ENCODE assay signal across 8 mouse cellular contexts in the genomic region with DNA sequence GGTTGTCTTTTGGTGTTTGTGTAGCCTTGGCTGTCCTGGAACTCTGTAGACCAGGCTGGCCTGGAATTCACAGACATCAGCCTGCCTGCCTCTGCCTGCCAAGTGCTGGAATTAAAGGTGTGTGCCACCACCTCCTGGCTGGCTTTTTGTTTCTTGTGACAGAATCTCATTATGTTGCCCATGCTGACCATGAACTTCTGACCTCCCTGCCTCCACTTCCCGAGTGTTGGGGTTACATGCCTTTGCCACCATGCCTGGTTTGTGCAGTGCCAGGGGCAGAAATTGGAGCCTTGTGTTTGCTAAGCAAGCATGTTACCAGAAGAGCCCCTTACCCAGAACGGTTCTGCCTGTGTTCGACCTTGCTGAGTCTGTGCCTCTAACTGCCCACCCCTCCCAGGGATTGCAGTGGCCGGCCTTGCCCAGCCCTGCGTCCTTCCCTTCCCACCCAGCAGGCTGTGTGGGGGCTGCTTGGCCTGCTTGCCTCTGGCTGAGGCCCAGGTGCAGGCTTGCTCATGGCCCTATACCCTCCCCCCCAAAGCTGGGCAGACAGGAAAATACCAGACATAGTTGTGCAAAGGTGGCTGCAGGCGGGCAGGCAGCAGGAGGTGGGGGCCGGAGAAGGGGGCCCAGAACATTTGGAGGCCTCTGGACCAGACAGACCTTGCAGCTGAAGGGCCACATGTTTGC. TPM values are rescaled to one million over a fixed set of nuclear protein-coding genes. Genes with fewer than 3 reads are reported as not detected.
A peak's percentile ranks its signal among the peaks of the same experiment; 100 is the strongest.
DNase-seq lines count a peak whose midpoint lies in the region; ATAC-seq and TF ChIP-seq lines count a peak whose summit lies in the region.

No protein-coding gene starts in this region.

- no peak overlapping the region for H3K4me2 ChIP-seq in intestine, postnatal 0 days (replicated peaks; ENCODE audit: low read depth)

- H3K4me3 ChIP-seq in heart, embryonic 10.5 days = peak overlapping the region; percentile 40
- peak overlapping the region; percentile 30 for H3K4me3 ChIP-seq in embryonic facial prominence, embryonic 10.5 days
- H3K4me3 ChIP-seq in intestine, postnatal 0 days (ENCODE audit: low read depth, low read length) = no peak overlapping the region

- no peaks in the 10 kb centered on the region for H3K9me3 ChIP-seq in heart, embryonic 10.5 days
- H3K9me3 ChIP-seq in embryonic facial prominence, embryonic 10.5 days = no peaks in the 10 kb centered on the region
- H3K9me3 ChIP-seq in intestine, postnatal 0 days (ENCODE audit: control insufficient read depth) = no peaks in the 10 kb centered on the region

- no peak for TF ChIP-seq CTCF in intestine, postnatal 0 days (IDR thresholded peaks at IDR 0.05; ENCODE audit: low read depth)

- peak overlapping the region; percentile 81 for H3K27ac ChIP-seq in heart, embryonic 10.5 days
- H3K27ac ChIP-seq in embryonic facial prominence, embryonic 10.5 days (replicated peaks) = peak overlapping the region; percentile 80
- H3K27ac ChIP-seq in intestine, postnatal 0 days (ENCODE audit: low read depth, low read length) = peak overlapping the region; percentile 21; the same call in 1 of the 2 replicates

- no peaks in the 10 kb centered on the region for H3K27me3 ChIP-seq in heart, embryonic 10.5 days (ENCODE audit: insufficient read depth, poor library complexity, severe bottlenecking)
- H3K27me3 ChIP-seq in embryonic facial prominence, embryonic 10.5 days (replicated peaks; ENCODE audit: low read depth, poor library complexity, severe bottlenecking) = no peaks in the 10 kb centered on the region
- no peaks in the 10 kb centered on the region for H3K27me3 ChIP-seq in intestine, postnatal 0 days (replicated peaks; ENCODE audit: control insufficient read depth, insufficient read depth, low read length)

- H3K4me1 ChIP-seq in heart, embryonic 10.5 days = peaks cover 99% of the 10 kb centered on the region
- peaks cover 100% of the 10 kb centered on the region for H3K4me1 ChIP-seq in embryonic facial prominence, embryonic 10.5 days
- peaks cover 38% of the 10 kb centered on the region for H3K4me1 ChIP-seq in intestine, postnatal 0 days (replicated peaks; ENCODE audit: control insufficient read depth, insufficient read depth, low read length)

- ATAC-seq in intestine, postnatal 0 days = no peak

- intact Hi-C loops in left cerebral cortex, postnatal 14 days (cut with DNase I) = no loop called here

- no peak overlapping the region; the same call in 1 of the 2 replicates for H3K9ac ChIP-seq in intestine, postnatal 0 days (ENCODE audit: low read depth, low read length)

- DNase-seq in heart, embryonic 10.5 days (ENCODE audit: low spot score) = no peak
- no peak for DNase-seq in heart, adult 8-10 months (ENCODE audit: low spot score)
- peak; percentile 68 for DNase-seq in embryonic facial prominence, embryonic 10.5 days (ENCODE audit: low spot score)
- peak; percentile 25 for DNase-seq in lung, postnatal 36 days
- DNase-seq in left cerebral cortex, postnatal 14 days (ENCODE audit: low spot score in 2 of 2) = no peak
- no peak for DNase-seq in right cerebral cortex, postnatal 14 days
- DNase-seq in spleen, adult 12 weeks (ENCODE audit: low spot score) = no peak

- 39% methylated on average over 7 of the region's 7 CpGs for WGBS in heart, embryonic 10.5 days
- 20% methylated on average over 7 of the region's 7 CpGs for WGBS in embryonic facial prominence, embryonic 10.5 days
- WGBS in intestine, postnatal 0 days = 32% methylated on average over 7 of the region's 7 CpGs

- H3K36me3 ChIP-seq in heart, embryonic 10.5 days = no peaks in the 10 kb centered on the region
- H3K36me3 ChIP-seq in embryonic facial prominence, embryonic 10.5 days (replicated peaks) = 0 out of 2 replicates have a peak, but pooled peaks cover 2% of the 10 kb centered on the region
- H3K36me3 ChIP-seq in intestine, postnatal 0 days (ENCODE audit: control insufficient read depth, insufficient read depth) = no peaks in the 10 kb centered on the region

RNA-seq across cellular contexts. Expression of a gene that starts 8.4 kb away (rescaled TPM):
- 13.9 and 20.7 TPM in 2 replicates for polyA plus RNA-seq in heart, embryonic 10.5 days (2016; fragmentation: Nextera tagmentation; extraction: Ambion mirVana)
- total RNA-seq in heart, adult 8-10 months (2022) = 10 to 100 TPM in 2 of 4 experiments, 1 to 10 TPM in 2; 7.3 to 13.5 (median 9.5) TPM
- polyA plus RNA-seq in embryonic facial prominence, embryonic 10.5 days (2016; fragmentation: Nextera tagmentation; extraction: Ambion mirVana) = 22.2 and 22.3 TPM in 2 replicates
- 9.2 and 10.5 TPM in 2 replicates for polyA plus RNA-seq in intestine, postnatal 0 days (2015; fragmentation: Nextera tagmentation; extraction: Ambion mirVana)
- 10 to 100 TPM; 16.3 to 18.0 TPM for total RNA-seq in left cerebral cortex, postnatal 14 days (2021)

RNA-seq across cellular contexts. Expression of a gene that starts 21.9 kb away (rescaled TPM):
- 116 and 130 TPM in 2 replicates for polyA plus RNA-seq in heart, embryonic 10.5 days (2016; fragmentation: Nextera tagmentation; extraction: Ambion mirVana)
- total RNA-seq in heart, adult 8-10 months (2022) = 100 to 1,000 TPM; 145 to 188 (median 160) TPM
- 92.6 and 97.5 TPM in 2 replicates for polyA plus RNA-seq in embryonic facial prominence, embryonic 10.5 days (2016; fragmentation: Nextera tagmentation; extraction: Ambion mirVana)
- polyA plus RNA-seq in intestine, postnatal 0 days (2015; fragmentation: Nextera tagmentation; extraction: Ambion mirVana) = 63.3 and 72.1 TPM in 2 replicates
- total RNA-seq in left cerebral cortex, postnatal 14 days (2021) = 10 to 100 TPM; 81.6 to 82.8 TPM

RNA-seq across cellular contexts. Expression of a gene that starts 36.8 kb away (rescaled TPM):
- polyA plus RNA-seq in heart, embryonic 10.5 days (2016; fragmentation: Nextera tagmentation; extraction: Ambion mirVana) = 13.7 and 16.9 TPM in 2 replicates
- 1 to 10 TPM; 6.9 to 9.3 (median 8.1) TPM for total RNA-seq in heart, adult 8-10 months (2022)
- 14.4 and 16.2 TPM in 2 replicates for polyA plus RNA-seq in embryonic facial prominence, embryonic 10.5 days (2016; fragmentation: Nextera tagmentation; extraction: Ambion mirVana)
- polyA plus RNA-seq in intestine, postnatal 0 days (2015; fragmentation: Nextera tagmentation; extraction: Ambion mirVana) = 5.0 and 5.3 TPM in 2 replicates
- total RNA-seq in left cerebral cortex, postnatal 14 days (2021) = 10 to 100 TPM in 1 of 2 experiments, 1 to 10 TPM in 1; 8.3 to 10.9 TPM

RNA-seq across cellular contexts. Expression of a gene that starts 36.9 kb away (rescaled TPM):
- 78.3 and 85.5 TPM in 2 replicates for polyA plus RNA-seq in heart, embryonic 10.5 days (2016; fragmentation: Nextera tagmentation; extraction: Ambion mirVana)
- total RNA-seq in heart, adult 8-10 months (2022) = 100 to 1,000 TPM; 146 to 154 (median 153) TPM
- polyA plus RNA-seq in embryonic facial prominence, embryonic 10.5 days (2016; fragmentation: Nextera tagmentation; extraction: Ambion mirVana) = 66.6 and 66.7 TPM in 2 replicates
- 37.9 and 38.6 TPM in 2 replicates for polyA plus RNA-seq in intestine, postnatal 0 days (2015; fragmentation: Nextera tagmentation; extraction: Ambion mirVana)
- 10 to 100 TPM; 63.6 to 65.9 TPM for total RNA-seq in left cerebral cortex, postnatal 14 days (2021)

RNA-seq across cellular contexts. Expression of a gene that starts 43.3 kb away (rescaled TPM):
- polyA plus RNA-seq in heart, embryonic 10.5 days (2016; fragmentation: Nextera tagmentation; extraction: Ambion mirVana) = 9.5 and 17.5 TPM in 2 replicates
- 1 to 10 TPM; 2.8 to 6.2 (median 3.6) TPM for total RNA-seq in heart, adult 8-10 months (2022)
- polyA plus RNA-seq in embryonic facial prominence, embryonic 10.5 days (2016; fragmentation: Nextera tagmentation; extraction: Ambion mirVana) = 37.7 and 39.5 TPM in 2 replicates
- 9.3 and 10.8 TPM in 2 replicates for polyA plus RNA-seq in intestine, postnatal 0 days (2015; fragmentation: Nextera tagmentation; extraction: Ambion mirVana)
- 1 to 10 TPM; 2.8 to 3.1 TPM for total RNA-seq in left cerebral cortex, postnatal 14 days (2021)

Comparison
In these comparisons a context has a peak if more than half of its experiments do, and no peak if none do; other contexts are left out.
1. DNase-seq: peak in embryonic facial prominence, embryonic 10.5 days (single experiment) and lung, postnatal 36 days (single experiment); none in heart, embryonic 10.5 days (single experiment), heart, adult 8-10 months (single experiment), left cerebral cortex, postnatal 14 days (0 of 2), right cerebral cortex, postnatal 14 days (single experiment) and spleen, adult 12 weeks (single experiment).
2. H3K27ac ChIP-seq: peak in every context shown above with its lines; median percentile 81 in heart, embryonic 10.5 days; 80 in embryonic facial prominence, embryonic 10.5 days; 21 in intestine, postnatal 0 days.